Mouse (Mus musculus) left cerebral cortex, adult 18-20 months (tissue): ENCODE measurements around the gene 2310034C09Rik. TPM values are rescaled to one million over a fixed set of nuclear protein-coding genes. Genes with fewer than 3 reads are reported as not detected.
"Not testable (repeated sequence)": the region's sequence is repeated elsewhere in the genome, so short reads cannot be mapped to it uniquely, and the experiment has no call there.

ENCODE experiments used
- DNase-seq, 2 experiments: peaks; one replicate each; pipeline ENCODE4 v3.0.0; 2021 to 2022; ENCODE audit warnings: low spot score in 2 of 2, mixed read lengths in 1 of 2
- long read RNA-seq, 2 experiments: library from polyadenylated mRNA; stranded (forward); transcript quantifications; one replicate each; pipeline ENCODE4 v2.0.0; 2021
- total RNA-seq, 2 experiments: library from RNA; stranded (reverse); gene quantifications; 2 replicates each; pipeline ENCODE4 v1.2.3; 2021

The 2310034C09Rik gene
- total RNA-seq, result not detected
- long read RNA-seq, experiment 1, result 0 reads
- long read RNA-seq, experiment 2, result 0 reads

DNA sequence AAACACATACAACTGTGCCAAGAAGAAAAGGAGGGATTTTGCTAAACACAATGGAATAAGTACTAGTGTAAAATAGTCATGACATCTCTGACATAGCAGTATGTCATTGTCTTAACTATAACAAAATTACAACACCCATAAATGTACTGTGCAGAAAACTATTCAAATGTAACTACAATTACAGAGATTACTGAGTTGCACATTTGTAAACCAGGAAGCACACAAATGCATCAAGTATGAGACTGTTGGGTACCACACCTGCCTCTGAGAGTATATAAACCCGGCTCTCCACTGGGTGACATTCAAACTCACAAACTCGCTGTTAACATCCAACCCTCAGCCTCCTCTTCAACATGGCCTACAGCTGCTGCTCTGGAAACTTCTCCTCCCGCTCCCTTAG, at the start of gene 2310034C09Rik:
Gene 2310034C09Rik, plus strand, starts transcription at position 301 of the 400 bp plus-strand sequence.
- not testable (repeated sequence) for DNase-seq

DNA sequence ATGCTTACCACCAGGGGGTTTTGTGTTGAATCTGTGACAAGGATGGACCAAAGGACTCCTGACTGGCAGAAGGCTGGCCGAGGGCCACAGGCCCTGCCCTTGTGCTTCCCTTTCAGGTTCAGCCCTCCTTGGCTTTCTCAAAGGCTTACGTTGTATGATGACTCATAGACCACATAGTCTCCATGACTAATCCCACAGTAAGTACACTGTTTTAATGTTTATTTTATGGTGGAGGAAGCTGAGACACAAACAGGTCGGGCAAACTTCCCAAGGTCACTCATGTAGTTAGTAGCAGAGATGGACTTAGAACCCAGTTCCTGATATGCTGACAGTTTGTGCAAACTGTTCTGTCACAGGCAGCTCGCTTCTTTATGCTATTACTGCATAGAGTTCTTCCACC, 47.9 kb upstream of the 2310034C09Rik start:
- DNase-seq, result no peak

DNA sequence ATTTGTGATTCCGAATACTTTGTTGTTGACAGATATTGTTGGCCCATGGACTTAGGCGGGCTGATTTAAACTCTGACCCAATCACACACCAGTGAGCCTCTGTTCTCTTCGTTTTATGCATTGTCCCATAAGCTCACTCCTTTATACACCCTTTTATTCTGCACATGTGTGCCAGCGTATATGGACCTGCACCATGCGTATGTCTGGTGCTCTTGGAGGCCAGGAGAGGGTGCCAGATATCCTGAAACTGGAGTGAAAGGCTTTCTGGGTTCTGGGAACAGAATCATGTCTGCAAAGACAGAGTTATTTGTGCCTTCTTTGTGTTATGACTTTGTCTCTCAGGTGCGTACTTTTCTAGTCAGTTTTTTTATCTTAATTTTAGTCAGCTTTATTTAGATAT, 47.4 kb upstream of the 2310034C09Rik start:
- no peak for DNase-seq

DNA sequence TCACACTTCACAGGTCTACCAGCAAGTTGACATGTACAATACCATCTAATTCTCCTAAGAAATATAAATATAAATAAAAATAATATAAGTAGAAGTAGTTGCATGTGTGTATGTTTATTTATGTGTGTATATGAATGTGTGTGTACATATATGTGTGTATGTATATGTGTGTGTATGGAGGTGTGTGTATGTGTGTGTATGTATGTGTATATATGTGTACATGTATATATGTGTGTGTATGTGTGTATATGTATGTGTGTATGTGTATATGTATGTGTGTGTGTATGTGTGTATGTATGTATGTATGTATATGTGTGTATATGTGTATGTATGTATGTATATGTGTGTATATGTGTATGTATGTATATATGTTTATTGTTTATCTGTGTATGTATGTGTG, 42.1 kb upstream of the 2310034C09Rik start:
- no peak for DNase-seq

DNA sequence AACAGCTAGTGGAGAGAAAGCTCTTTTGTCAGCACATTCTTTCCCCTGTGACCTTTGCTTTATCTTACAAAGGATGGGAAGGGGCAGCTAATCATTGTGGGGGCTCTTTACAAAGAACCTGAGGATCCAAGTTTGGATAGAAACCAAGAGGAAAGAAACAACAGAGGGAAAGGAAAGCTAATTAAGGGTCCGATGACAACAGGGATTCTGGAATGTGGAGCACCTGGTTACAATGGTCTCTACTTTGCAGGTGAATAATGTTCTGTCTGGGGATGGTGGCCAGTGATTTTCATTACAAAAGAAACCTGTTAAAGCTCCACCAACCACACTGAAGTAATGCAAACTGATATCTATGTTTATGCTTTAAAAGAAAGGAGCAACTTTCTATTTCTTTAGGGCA, 38.6 kb upstream of the 2310034C09Rik start:
- DNase-seq, result no peak

DNA sequence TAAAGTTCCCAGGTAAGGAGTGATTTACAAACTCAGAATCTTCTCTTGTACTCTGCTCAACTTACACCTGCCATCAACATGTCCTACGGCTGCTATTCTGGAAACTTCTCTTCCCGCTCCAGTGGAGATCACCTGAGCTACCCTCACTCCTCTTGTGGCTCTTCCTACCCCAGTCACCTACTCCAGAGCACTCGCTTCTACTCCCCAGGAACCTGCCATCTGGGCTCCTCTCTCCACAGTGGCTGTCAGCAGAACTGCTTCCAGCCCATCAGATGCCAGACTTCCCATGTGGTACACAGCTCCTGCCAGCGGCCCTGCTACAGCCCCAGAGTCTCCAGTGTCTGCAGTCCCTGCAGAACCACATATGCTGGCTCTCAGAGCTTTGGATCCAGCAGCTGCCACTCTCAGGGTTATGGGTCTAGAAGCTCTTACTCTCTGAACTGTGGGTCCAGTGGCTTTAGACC, 29.8 kb upstream of the 2310034C09Rik start, which contains the start of gene Krtap13-1:
Gene Krtap13-1, plus strand, starts transcription at position 51 of the 464 bp plus-strand sequence.
- no peak for DNase-seq

DNA sequence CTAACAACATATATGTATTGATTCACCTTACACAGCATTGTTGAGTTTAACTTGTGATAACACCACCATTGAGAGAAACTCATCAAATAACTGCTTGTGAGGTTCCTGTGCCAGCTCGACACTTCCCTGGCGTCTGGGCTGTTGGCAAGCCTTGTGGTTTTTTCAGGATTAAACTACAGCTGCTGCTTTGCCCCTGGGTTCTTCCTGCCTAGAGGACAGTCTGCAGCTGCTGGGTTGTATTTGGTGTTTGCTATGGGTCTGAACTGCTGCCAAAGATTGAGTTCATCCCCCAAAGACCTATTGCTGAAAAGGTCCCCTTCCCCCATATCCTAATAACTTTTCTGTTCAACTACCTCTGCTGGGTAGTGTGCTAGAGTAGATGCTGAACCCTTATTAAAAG, 23.3 kb upstream of the 2310034C09Rik start:
- no peak for DNase-seq

DNA sequence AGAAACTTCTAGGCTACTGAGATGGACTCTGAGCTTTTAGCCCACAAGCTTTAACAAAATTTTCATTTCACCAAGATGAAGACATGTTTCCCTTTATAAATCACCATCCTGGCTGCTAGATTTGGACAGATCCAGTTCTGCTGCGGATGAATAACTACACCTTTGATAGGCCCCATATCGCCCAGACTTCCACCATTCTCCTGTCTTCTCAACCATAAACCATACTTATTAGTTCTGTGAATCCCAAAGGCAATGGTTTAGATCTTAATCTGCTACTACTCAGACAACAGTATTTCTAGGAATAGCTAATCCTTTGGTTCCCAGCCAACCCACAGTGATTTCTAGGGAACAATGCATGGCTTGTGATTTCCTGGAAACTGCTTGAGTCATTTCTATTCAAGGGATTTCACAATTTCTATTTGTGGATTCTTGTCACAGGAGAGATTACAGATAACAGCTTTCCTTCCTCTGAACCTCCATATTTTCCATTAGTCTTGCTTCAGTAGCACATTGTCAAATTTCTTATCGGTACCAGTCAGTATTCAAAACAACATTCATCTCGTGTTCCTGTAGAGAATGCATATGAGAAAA, 13.8 kb upstream of the 2310034C09Rik start:
- no peak for DNase-seq

DNA sequence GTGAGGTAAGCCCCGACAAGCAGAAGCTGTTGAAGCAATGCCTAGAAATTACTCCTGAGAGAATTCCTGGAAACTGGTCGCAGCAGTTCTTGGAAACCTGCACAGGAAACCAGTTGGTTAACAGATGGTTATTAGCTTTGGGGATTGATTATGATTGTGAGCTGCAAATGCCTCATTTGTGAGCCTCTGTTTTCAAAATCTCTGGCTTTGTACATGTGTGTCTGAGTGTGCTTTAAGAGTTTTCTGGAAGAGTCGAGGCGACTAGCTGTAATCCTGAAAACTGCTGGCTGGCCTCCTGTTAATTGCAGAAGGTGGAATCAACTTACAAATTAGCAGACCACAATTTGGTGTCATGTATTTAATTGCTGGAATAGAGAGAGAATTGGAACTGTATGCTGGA, 10.7 kb upstream of the 2310034C09Rik start:
- no peak for DNase-seq

DNA sequence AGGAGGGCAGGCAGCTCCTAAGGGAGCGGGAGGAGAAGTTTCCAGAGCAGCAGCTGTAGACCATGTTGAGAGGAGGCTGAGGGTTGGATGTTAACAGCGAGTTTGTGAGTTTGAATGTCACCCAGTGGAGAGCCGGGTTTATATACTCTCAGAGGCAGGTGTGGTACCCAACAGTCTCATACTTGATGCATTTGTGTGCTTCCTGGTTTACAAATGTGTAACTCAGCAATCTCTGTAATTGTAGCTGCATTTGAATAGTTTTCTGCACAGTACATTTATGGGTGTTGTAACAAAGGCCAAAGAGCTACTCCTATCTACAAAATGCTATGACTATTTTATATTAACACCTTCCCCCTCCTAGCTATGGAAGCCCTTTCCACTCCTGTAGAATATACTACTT, 7.1 kb upstream of the 2310034C09Rik start, which contains the start of gene Krtap13:
Gene Krtap13, minus strand, starts transcription at position 101 of the 400 bp plus-strand sequence.
- not testable (repeated sequence) for DNase-seq

DNA sequence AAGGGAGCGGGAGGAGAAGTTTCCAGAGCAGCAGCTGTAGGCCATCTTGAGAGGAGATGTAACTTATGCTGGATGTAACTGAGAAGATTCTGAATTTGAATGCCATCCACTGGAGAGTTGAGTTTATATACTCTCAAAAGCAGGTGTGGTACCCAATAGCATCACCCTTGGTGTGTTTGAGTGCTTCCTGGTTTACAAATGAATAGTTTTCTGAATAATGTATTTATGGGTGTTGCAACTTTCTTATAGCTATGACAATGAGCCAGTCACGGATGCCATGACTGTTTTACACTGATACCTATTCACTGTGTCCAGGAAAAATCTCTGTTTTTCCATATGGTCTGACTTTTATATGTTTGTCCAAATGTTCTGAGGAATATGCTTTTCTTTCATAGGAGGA, 15.5 kb downstream of the 2310034C09Rik start, which contains the start of gene 2310057N15Rik:
Gene 2310057N15Rik, minus strand, starts transcription at position 101 of the 400 bp plus-strand sequence.
- no peak for DNase-seq

DNA sequence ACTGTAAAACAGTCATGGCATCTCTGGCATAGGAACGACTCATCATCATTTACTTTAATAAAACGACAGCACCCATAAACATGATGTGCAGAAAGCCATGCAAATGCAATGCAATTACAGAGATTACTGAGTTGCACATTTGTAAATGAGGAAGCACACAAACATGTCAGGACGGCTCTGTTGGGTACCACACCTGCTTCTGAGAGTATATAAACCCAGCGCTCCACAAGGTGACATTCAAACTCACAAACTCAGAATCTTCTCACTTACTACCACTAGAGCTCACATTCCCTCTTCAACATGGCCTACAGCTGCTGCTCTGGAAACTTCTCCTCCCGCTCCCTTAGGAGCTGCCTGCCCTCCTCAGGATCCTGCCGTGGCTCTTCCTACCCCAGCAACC, 18.9 kb downstream of the 2310034C09Rik start, which contains the start of gene Gm5965:
Gene Gm5965, plus strand, starts transcription at position 301 of the 400 bp plus-strand sequence.
- no peak for DNase-seq

DNA sequence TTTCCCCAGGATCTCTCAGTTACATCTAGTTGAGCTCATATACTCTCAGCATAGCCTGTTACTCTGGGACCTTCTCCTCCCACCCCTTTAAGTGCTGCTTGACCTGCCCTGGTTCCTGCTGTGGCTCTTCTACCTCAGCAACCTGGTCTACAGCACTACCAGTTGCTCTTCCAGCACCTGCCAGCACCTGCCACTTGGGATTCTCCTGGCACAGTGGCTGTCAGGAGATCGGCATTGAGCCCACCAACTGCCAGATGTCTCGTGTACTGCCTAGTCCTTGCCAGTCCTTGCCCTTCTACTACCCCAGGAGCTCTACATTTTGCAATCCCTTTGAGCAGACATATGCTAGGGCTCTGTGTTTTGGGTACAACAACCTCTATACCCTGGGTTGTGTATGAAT, 28.1 kb downstream of the 2310034C09Rik start:
- no peak for DNase-seq

Other genes with a start within 250 kb of the 2310034C09Rik start
- gene Cldn8, start 195.7 kb upstream of the 2310034C09Rik start, total RNA-seq, result not detected
- not detected for gene Krtap24-1, start 146.6 kb upstream of the 2310034C09Rik start, total RNA-seq
- gene 2310079G19Rik, start 131.2 kb upstream of the 2310034C09Rik start, total RNA-seq, result not detected
- gene Krtap26-1, start 111.1 kb upstream of the 2310034C09Rik start, total RNA-seq, result not detected
- not detected for gene Krtap27-1, start 87.2 kb upstream of the 2310034C09Rik start, total RNA-seq
- not detected for gene 2310061N02Rik, start 50.9 kb upstream of the 2310034C09Rik start, total RNA-seq
- not detected for gene Krtap13-1, start 30.0 kb upstream of the 2310034C09Rik start, total RNA-seq
- not detected for gene Krtap13, start 7.2 kb upstream of the 2310034C09Rik start, total RNA-seq
- gene 2310057N15Rik, start 15.4 kb downstream of the 2310034C09Rik start, total RNA-seq, result not detected
- gene Gm5965, start 19.0 kb downstream of the 2310034C09Rik start, total RNA-seq, result not detected
- gene Gm20741, start 53.4 kb downstream of the 2310034C09Rik start, total RNA-seq, result not detected
- not detected for gene Krtap15, start 61.4 kb downstream of the 2310034C09Rik start, total RNA-seq
- gene Krtap14, start 67.3 kb downstream of the 2310034C09Rik start, total RNA-seq, result not detected
- not detected for gene Krtap19-1, start 110.6 kb downstream of the 2310034C09Rik start, total RNA-seq
- not detected for gene Krtap19-2, start 115.4 kb downstream of the 2310034C09Rik start, total RNA-seq
- gene Krtap19-3, start 119.2 kb downstream of the 2310034C09Rik start, total RNA-seq, result not detected
- gene Krtap19-4, start 126.2 kb downstream of the 2310034C09Rik start, total RNA-seq, result not detected
- gene Krtap19-5, start 137.6 kb downstream of the 2310034C09Rik start, total RNA-seq, result not detected
- not detected for gene Krtap19-9b, start 173.4 kb downstream of the 2310034C09Rik start, total RNA-seq
- not detected for gene Krtap16-3, start 204.0 kb downstream of the 2310034C09Rik start, total RNA-seq